ENCODE assay signal across 9 mouse cellular contexts in genomic region chr9:110071843-110072242, GRCm38 (mm10). TPM values are rescaled to one million over a fixed set of nuclear protein-coding genes. Genes with fewer than 3 reads are reported as not detected.
DNase-seq lines count a peak whose midpoint lies in the region; TF ChIP-seq lines count a peak whose summit lies in the region.
"Had no signal": no experiment of that assay in that cellular context is flagged by ENCODE, and none has a peak within 500 bp of the region (broad histone marks: within the 10 kb centered on the region; RNA-seq: fewer than 3 reads in every experiment).

No protein-coding gene starts in this region.

- no peak for TF ChIP-seq EP300 in CH12.LX (IDR thresholded peaks at IDR 0.05; ENCODE audit: low read length)

- dilution Hi-C loops in CH12.LX (cut with MboI; ENCODE audit: extremely low pct_ligation_motif_present, extremely low pct_unique_long_range_greater_than_20kb, low sequenced_read_pairs), result no loop called here

- peak; percentile 70 for DNase-seq in CH12.LX (ENCODE audit: extremely low read depth)
- DNase-seq in adrenal gland, adult 2 months, result peak; percentile 76
- DNase-seq in embryo, embryonic 10 days (ENCODE audit: low spot score), result peak; percentile 88
- DNase-seq in gastrocnemius, postnatal 36 days, result peak; percentile 56 to 64
- peak; percentile 76 to 92 for DNase-seq in kidney, postnatal 36 days
- DNase-seq in lung, adult 2 months, result peak; percentile 64
- peak; percentile 69 for DNase-seq in urinary bladder, postnatal 25 days (ENCODE audit: low spot score)

- peaks cover 50 to 82% of the 10 kb centered on the region in 2 experiments for H3K36me3 ChIP-seq in CH12.LX (replicated peaks in 1 of 2; ENCODE audit: control insufficient read depth in 1 of 2, insufficient read depth in 1 of 2, low read length in 1 of 2)

- no peak overlapping the region for H3K4me3 ChIP-seq in CH12.LX (replicated peaks in 1 of 3; ENCODE audit: low read depth in 2 of 3, low read length in 2 of 3, poor library complexity in 1 of 3)
- no peak overlapping the region for H3K4me3 ChIP-seq in lung, adult 2 months (replicated peaks; ENCODE audit: extremely low read depth, low read depth, low read length)
- H3K4me3 ChIP-seq in olfactory bulb, adult 2 months (ENCODE audit: insufficient read depth, low read depth, low read length), result no peak overlapping the region
- H3K4me3 ChIP-seq: heart, embryonic 15.5 days had no signal

- H3K9ac ChIP-seq in CH12.LX (ENCODE audit: insufficient read depth, low read depth), result no peak overlapping the region
- H3K9ac ChIP-seq: heart, embryonic 15.5 days had no signal

- H3K27ac ChIP-seq in CH12.LX (ENCODE audit: insufficient read depth, low read depth), result no peak overlapping the region
- H3K27ac ChIP-seq in olfactory bulb, adult 2 months (ENCODE audit: insufficient read depth, low read depth, low read length), result no peak overlapping the region
- H3K27ac ChIP-seq: heart, embryonic 15.5 days had no signal

- in situ Hi-C loops in CH12.LX (cut with MboI; ENCODE audit: low pct_ligation_motif_present, low pct_unique_long_range_greater_than_20kb, low sequenced_read_pairs), result loop anchor here (5.0 kb wide), 2 partner anchors 85 to 180 kb away; no protein-coding TSS in a partner anchor

- no peaks in the 10 kb centered on the region for H3K9me3 ChIP-seq in CH12.LX (replicated peaks; ENCODE audit: low read length)
- H3K9me3 ChIP-seq: heart, embryonic 15.5 days had no signal

- intact Hi-C loops in gastrocnemius, postnatal 36 days (cut with DNase I), result loop anchor here (5.0 kb wide), 1 partner anchor 90 kb away; no protein-coding TSS in a partner anchor

- no peak overlapping the region for H3K4me2 ChIP-seq in CH12.LX (ENCODE audit: insufficient read depth, low read depth, poor library complexity, severe bottlenecking)
- H3K4me2 ChIP-seq: heart, embryonic 15.5 days had no signal

- no peaks in the 10 kb centered on the region for H3K4me1 ChIP-seq in CH12.LX (ENCODE audit: control insufficient read depth in 1 of 2, insufficient read depth in 2 of 2)
- H3K4me1 ChIP-seq in lung, adult 2 months (ENCODE audit: control insufficient read depth, insufficient read depth, low read length), result no peaks in the 10 kb centered on the region
- peaks cover 7% of the 10 kb centered on the region; the same call in 1 of the 2 replicates for H3K4me1 ChIP-seq in olfactory bulb, adult 2 months (ENCODE audit: control insufficient read depth, insufficient read depth, low read length)

- no peaks in the 10 kb centered on the region for H3K27me3 ChIP-seq in CH12.LX (replicated peaks)
- H3K27me3 ChIP-seq: heart, embryonic 15.5 days had no signal

- 12% methylated on average over 1 of the region's 1 CpGs for WGBS in lung, adult 2 months
- 9% methylated on average over 1 of the region's 1 CpGs for WGBS in olfactory bulb, adult 2 months

- TF ChIP-seq POLR2A in CH12.LX (IDR thresholded peaks at IDR 0.05; ENCODE audit: low read depth, low read length), result no peak
- no peak for TF ChIP-seq POLR2A in lung, adult 2 months (IDR thresholded peaks at IDR 0.05; ENCODE audit: borderline replicate concordance, extremely low read depth, low read depth, low read length)
- no peak for TF ChIP-seq POLR2A in olfactory bulb, adult 2 months (IDR thresholded peaks at IDR 0.05; ENCODE audit: insufficient read depth, low read depth, low read length)

- TF ChIP-seq RAD21 in CH12.LX (IDR thresholded peaks at IDR 0.05; ENCODE audit: low read depth, low read length), result peak; percentile 68

- TF ChIP-seq CTCF in CH12.LX (conservative IDR thresholded peaks at IDR 0.05 in 1 of 2, IDR thresholded peaks at IDR 0.05 in 1 of 2; ENCODE audit: low read depth in 2 of 2, low read length in 2 of 2), result peak; percentile 52 to 86
- peak; percentile 90 for TF ChIP-seq CTCF in lung, adult 2 months (IDR thresholded peaks at IDR 0.05; ENCODE audit: insufficient read depth, low read length)
- peak; percentile 40; the same call in 1 of the 2 replicates for TF ChIP-seq CTCF in olfactory bulb, adult 2 months (IDR thresholded peaks at IDR 0.05; ENCODE audit: insufficient read depth, low read depth, low read length)

- no peaks in the 10 kb centered on the region for H3K79me2 ChIP-seq in CH12.LX (replicated peaks; ENCODE audit: control insufficient read depth, extremely low read depth, insufficient read depth, poor library complexity, severe bottlenecking)

TF ChIP-seq in CH12.LX, 34 proteins besides CTCF, POLR2A, EP300 and RAD21:
- peak; percentile 91 for TF ChIP-seq SMC3 (IDR thresholded peaks at IDR 0.05; ENCODE audit: low read depth, low read length)
- no peak for TF ChIP-seq E2F4 (IDR thresholded peaks at IDR 0.05; ENCODE audit: insufficient replicate concordance, low read depth, low read length)
TF ChIP-seq in CH12.LX: peak in this region for 1.

RNA-seq across cellular contexts. Expression of gene Smarcc1, which starts 45.7 kb away (rescaled TPM):
- total RNA-seq in CH12.LX (2012; rRNA removed) (41.3 and 44.2 TPM in 2 replicates), CH12.LX (2014; rRNA removed) (26.8 and 30.4 TPM in 2 replicates)
- polyA plus RNA-seq in CH12.LX (2012; ENCODE audit: insufficient read length, low read depth), result 89.9 and 97.0 TPM in 2 replicates
- total RNA-seq in adrenal gland, adult 2 months (2021), result 10 to 100 TPM; 46.1 to 58.3 TPM
- 20.8 and 26.4 TPM in 2 replicates for polyA plus RNA-seq in adrenal gland, adult 2 months (2012; rRNA removed)
- 10 to 100 TPM; 21.1 to 23.8 TPM for total RNA-seq in gastrocnemius, postnatal 36 days (2021)
- polyA plus RNA-seq in lung, adult 2 months (2012; rRNA removed), result 11.5 and 11.9 TPM in 2 replicates
- 76.6 and 106 TPM in 2 replicates for polyA plus RNA-seq in olfactory bulb, adult 2 months (2012; ENCODE audit: insufficient read depth, insufficient read length, low replicate concordance, missing spikeins)

RNA-seq across cellular contexts. Expression of gene Dhx30, which starts 45.8 kb away (rescaled TPM):
- total RNA-seq in CH12.LX (2012; rRNA removed) (129 and 142 TPM in 2 replicates), CH12.LX (2014; rRNA removed) (64.7 and 68.8 TPM in 2 replicates)
- 99.3 and 102 TPM in 2 replicates for polyA plus RNA-seq in CH12.LX (2012; ENCODE audit: insufficient read length, low read depth)
- 100 to 1,000 TPM in 1 of 2 experiments, 10 to 100 TPM in 1; 92.7 to 102 TPM for total RNA-seq in adrenal gland, adult 2 months (2021)
- polyA plus RNA-seq in adrenal gland, adult 2 months (2012; rRNA removed), result 52.9 and 68.1 TPM in 2 replicates
- total RNA-seq in gastrocnemius, postnatal 36 days (2021), result 10 to 100 TPM; 30.4 to 32.0 TPM
- 61.1 and 70.7 TPM in 2 replicates for polyA plus RNA-seq in lung, adult 2 months (2012; rRNA removed)
- polyA plus RNA-seq in olfactory bulb, adult 2 months (2012; ENCODE audit: insufficient read depth, insufficient read length, low replicate concordance, missing spikeins), result not detected in 2 replicates

Comparison
In these comparisons a context has a peak if more than half of its experiments do, and no peak if none do; other contexts are left out.
1. CTCF ChIP-seq: peak in every context shown above with its lines; median percentile 90 in lung, adult 2 months; 69 in CH12.LX; 40 in olfactory bulb, adult 2 months.